Mouse (Mus musculus): ENCODE measurements at regions not wholly inside any gene's neighbourhood (a gene's known extent, or its start where the extent isn't known, plus 50 kb on each side); places are given as distances from the start of the nearest gene placed in this dataset.

- H3K36me3 ChIP-seq = no peaks in the 10 kb centered on the region
- WGBS = 84% methylated on average over 9 of the region's 9 CpGs
- H3K27ac ChIP-seq = no peak overlapping the region
- H3K4me1 ChIP-seq = no peaks in the 10 kb centered on the region
- no peak overlapping the region for H3K9ac ChIP-seq
- no peaks in the 10 kb centered on the region for H3K9me3 ChIP-seq (replicated peaks)
- H3K27me3 ChIP-seq = no peaks in the 10 kb centered on the region
- H3K4me3 ChIP-seq (replicated peaks) = no peak overlapping the region
- ATAC-seq (replicated peaks; ENCODE audit: low FRiP score) = no peak
- no peak overlapping the region for H3K4me2 ChIP-seq
Measured at GRCm38 (mm10) chr10:18907276-18907960, 62.6 kb downstream of the Perp start.

- no peak overlapping the region for H3K4me3 ChIP-seq (replicated peaks)
- no peak overlapping the region for H3K27ac ChIP-seq
- no peak overlapping the region for H3K9ac ChIP-seq
- no peaks in the 10 kb centered on the region for H3K4me1 ChIP-seq
- WGBS = 84% methylated on average over 3 of the region's 3 CpGs
- H3K4me2 ChIP-seq = no peak overlapping the region
- H3K36me3 ChIP-seq = no peaks in the 10 kb centered on the region
- ATAC-seq (replicated peaks; ENCODE audit: low FRiP score) = no peak
- H3K27me3 ChIP-seq = no peaks in the 10 kb centered on the region
- H3K9me3 ChIP-seq (replicated peaks) = no peaks in the 10 kb centered on the region
Measured at GRCm38 (mm10) chr10:18909307-18909706, 64.5 kb downstream of the Perp start.

DNA sequence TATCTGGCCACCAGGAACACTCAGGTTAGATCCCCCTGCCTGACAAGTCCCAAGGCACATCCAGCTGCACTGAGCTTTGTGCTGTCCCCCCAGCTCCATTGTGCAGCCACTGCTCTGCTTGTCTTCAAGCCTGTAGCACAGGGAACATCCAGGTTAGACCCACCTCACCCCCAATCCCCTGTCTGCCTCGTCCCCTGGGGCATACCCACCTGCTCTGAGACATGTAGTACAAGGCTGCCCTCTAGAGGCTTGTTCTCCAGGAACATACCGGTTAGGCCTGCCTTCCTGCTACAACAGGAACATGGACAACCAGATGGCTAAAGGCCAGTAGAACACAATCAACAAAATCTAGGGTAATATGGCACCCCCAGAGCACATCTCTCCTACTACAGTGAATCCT, 66.1 kb downstream of the Perp start:
- Histone ChIP-seq H3K27ac (no peak overlapping the region), H3K27me3 (no peaks in the 10 kb centered on the region), H3K9me3 (replicated peaks) (no peaks in the 10 kb centered on the region), H3K36me3 (no peaks in the 10 kb centered on the region), H3K4me1 (no peaks in the 10 kb centered on the region), H3K4me2 (no peak overlapping the region), H3K4me3 (replicated peaks) (no peak overlapping the region), H3K9ac (no peak overlapping the region)
- 11% methylated on average over 2 of the region's 2 CpGs for WGBS
- ATAC-seq (replicated peaks; ENCODE audit: low FRiP score) = 0 out of 2 replicates have a peak, but pooled peaks have one; percentile 15

- H3K36me3 ChIP-seq = no peaks in the 10 kb centered on the region
- no peaks in the 10 kb centered on the region for H3K9me3 ChIP-seq (replicated peaks)
- H3K27ac ChIP-seq = no peak overlapping the region
- peak; percentile 43 for ATAC-seq (replicated peaks; ENCODE audit: low FRiP score)
- 42% methylated on average over 6 of the region's 6 CpGs for WGBS
- H3K4me2 ChIP-seq = no peak overlapping the region
- H3K4me1 ChIP-seq = 0 out of 2 replicates have a peak, but pooled peaks cover 3% of the 10 kb centered on the region
- no peak overlapping the region for H3K4me3 ChIP-seq (replicated peaks)
- no peak overlapping the region for H3K9ac ChIP-seq
- H3K27me3 ChIP-seq = no peaks in the 10 kb centered on the region
Measured at GRCm38 (mm10) chr10:18917120-18917616, 72.3 kb downstream of the Perp start.

GRCm38 (mm10) chr10:18923088-18923821, 78.4 kb downstream of the Perp start:
- no peak overlapping the region for H3K27ac ChIP-seq
- WGBS = 63% methylated on average over 3 of the region's 3 CpGs
- H3K9ac ChIP-seq = no peak overlapping the region
- no peak overlapping the region for H3K4me2 ChIP-seq
- no peaks in the 10 kb centered on the region for H3K36me3 ChIP-seq
- no peak overlapping the region for H3K4me3 ChIP-seq (replicated peaks)
- no peaks in the 10 kb centered on the region for H3K9me3 ChIP-seq (replicated peaks)
- ATAC-seq (replicated peaks; ENCODE audit: low FRiP score) = no peak
- H3K27me3 ChIP-seq = no peaks in the 10 kb centered on the region
- no peaks in the 10 kb centered on the region for H3K4me1 ChIP-seq

GRCm38 (mm10) chr10:18927811-18928210, 83.0 kb downstream of the Perp start:
- 86% methylated on average over 2 of the region's 2 CpGs for WGBS
- Histone ChIP-seq H3K9ac (no peak overlapping the region), H3K4me2 (no peak overlapping the region), H3K27ac (no peak overlapping the region), H3K36me3 (no peaks in the 10 kb centered on the region), H3K4me1 (no peaks in the 10 kb centered on the region), H3K4me3 (replicated peaks) (no peak overlapping the region), H3K27me3 (no peaks in the 10 kb centered on the region), H3K9me3 (replicated peaks) (no peaks in the 10 kb centered on the region)
- ATAC-seq (replicated peaks; ENCODE audit: low FRiP score) = no peak

DNA sequence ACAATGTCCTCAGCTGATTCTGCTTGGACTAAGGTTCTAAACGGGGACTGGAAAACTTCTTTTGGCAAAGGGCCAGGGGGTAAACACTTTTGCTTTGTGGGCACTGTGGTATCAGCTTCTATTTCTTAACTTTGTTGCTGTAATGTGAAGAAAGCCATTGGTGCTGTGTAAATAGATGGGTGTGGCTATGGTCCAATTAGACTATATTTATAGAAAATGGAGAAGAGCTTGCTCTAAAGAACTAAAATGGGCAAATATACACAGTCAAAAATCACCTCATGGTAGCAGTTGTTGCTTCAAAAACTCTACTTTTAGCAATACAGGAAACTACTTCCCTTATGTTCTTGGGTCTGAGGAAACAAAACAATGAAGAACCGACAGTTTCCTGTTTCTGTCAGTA, 84.1 kb downstream of the Tnfaip3 start:
- H3K4me2 ChIP-seq = no peak overlapping the region
- 48% methylated on average over 2 of the region's 2 CpGs for WGBS
- H3K27ac ChIP-seq = 0 out of 2 replicates have a peak overlapping the region, but pooled peaks have one; percentile 18
- no peak for ATAC-seq (replicated peaks; ENCODE audit: low FRiP score)
- no peaks in the 10 kb centered on the region for H3K27me3 ChIP-seq
- H3K9ac ChIP-seq = no peak overlapping the region
- H3K9me3 ChIP-seq (replicated peaks) = no peaks in the 10 kb centered on the region
- H3K36me3 ChIP-seq = no peaks in the 10 kb centered on the region
- H3K4me1 ChIP-seq = no peaks in the 10 kb centered on the region
- no peak overlapping the region for H3K4me3 ChIP-seq (replicated peaks)

- H3K4me1 ChIP-seq = no peaks in the 10 kb centered on the region
- H3K4me2 ChIP-seq = no peak overlapping the region
- no peaks in the 10 kb centered on the region for H3K36me3 ChIP-seq
- 54% methylated on average over 4 of the region's 4 CpGs for WGBS
- H3K4me3 ChIP-seq (replicated peaks) = no peak overlapping the region
- ATAC-seq (replicated peaks; ENCODE audit: low FRiP score) = no peak
- no peaks in the 10 kb centered on the region for H3K9me3 ChIP-seq (replicated peaks)
- no peaks in the 10 kb centered on the region for H3K27me3 ChIP-seq
- H3K9ac ChIP-seq = no peak overlapping the region
- no peak overlapping the region for H3K27ac ChIP-seq
Measured at GRCm38 (mm10) chr10:18941447-18941846, 74.0 kb downstream of the Tnfaip3 start.

GRCm38 (mm10) chr10:18941908-18942307, 73.5 kb downstream of the Tnfaip3 start:
- no peaks in the 10 kb centered on the region for H3K27me3 ChIP-seq
- H3K9ac ChIP-seq = no peak overlapping the region
- no peaks in the 10 kb centered on the region for H3K36me3 ChIP-seq
- no peaks in the 10 kb centered on the region for H3K9me3 ChIP-seq (replicated peaks)
- WGBS = 27% methylated on average over 7 of the region's 7 CpGs
- H3K27ac ChIP-seq = no peak overlapping the region
- H3K4me3 ChIP-seq (replicated peaks) = no peak overlapping the region
- no peak for ATAC-seq (replicated peaks; ENCODE audit: low FRiP score)
- H3K4me1 ChIP-seq = no peaks in the 10 kb centered on the region
- H3K4me2 ChIP-seq = no peak overlapping the region

DNA sequence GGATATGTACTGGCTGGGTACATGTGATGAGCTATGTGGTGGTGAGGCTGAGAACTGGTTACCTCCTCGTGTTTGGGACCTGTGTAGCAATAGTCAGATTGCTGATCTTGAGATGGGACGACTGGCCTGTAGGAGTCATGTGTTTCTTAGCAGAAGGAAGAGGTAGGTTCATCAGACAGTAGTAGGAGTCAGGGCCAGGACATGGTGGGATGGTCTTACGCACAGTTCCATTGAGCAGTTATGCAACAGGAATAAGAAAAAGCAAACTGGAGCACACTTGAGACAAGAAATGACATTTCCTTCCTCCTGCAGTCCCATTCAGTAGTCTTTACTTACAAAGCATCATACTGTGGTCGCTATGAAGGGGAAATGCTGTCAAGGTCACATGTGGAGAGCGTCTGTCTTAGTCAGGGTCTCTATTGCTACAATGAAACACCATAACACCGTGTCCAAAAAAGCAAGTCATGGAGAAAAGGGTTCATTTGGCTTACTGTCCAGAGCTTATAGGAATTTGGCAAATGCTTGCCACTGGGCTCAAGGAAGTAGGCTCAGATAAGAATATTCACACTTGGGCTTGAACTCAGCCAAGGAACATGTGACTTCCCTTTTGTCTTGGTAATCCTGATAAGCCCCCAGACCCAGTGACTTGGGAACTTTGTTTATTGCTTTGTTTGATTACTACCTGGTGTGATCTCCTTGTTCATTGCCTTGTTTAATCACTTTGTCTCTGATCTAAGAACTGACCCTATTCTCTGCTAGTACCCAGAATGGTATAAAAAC, 72.0 kb downstream of the Tnfaip3 start:
- WGBS = 66% methylated on average over 6 of the region's 6 CpGs
- no peak overlapping the region for H3K9ac ChIP-seq
- H3K4me1 ChIP-seq = no peaks in the 10 kb centered on the region
- ATAC-seq (replicated peaks; ENCODE audit: low FRiP score) = no peak
- no peak overlapping the region for H3K27ac ChIP-seq
- no peaks in the 10 kb centered on the region for H3K27me3 ChIP-seq
- H3K4me2 ChIP-seq = no peak overlapping the region
- H3K36me3 ChIP-seq = no peaks in the 10 kb centered on the region
- H3K4me3 ChIP-seq (replicated peaks) = no peak overlapping the region
- no peaks in the 10 kb centered on the region for H3K9me3 ChIP-seq (replicated peaks)

DNA sequence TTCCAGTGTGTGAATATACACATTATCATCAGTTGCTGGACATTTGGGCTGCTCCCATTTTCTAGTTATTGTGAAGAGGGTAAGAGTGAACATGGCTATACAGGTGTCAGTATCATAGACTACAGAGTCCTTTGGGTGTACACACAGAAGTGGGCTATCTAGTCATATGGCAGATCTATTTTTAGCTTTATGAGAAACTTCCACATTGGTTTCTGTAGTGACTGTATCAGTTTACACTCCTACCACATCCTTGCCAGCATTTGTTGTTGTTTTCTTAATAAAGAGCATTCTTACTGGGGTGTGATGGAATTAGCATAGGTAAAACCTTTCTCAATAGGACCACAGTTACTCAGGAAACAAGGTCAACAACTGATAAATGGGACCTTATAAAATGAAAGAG, 68.7 kb downstream of the Tnfaip3 start:
- no peaks in the 10 kb centered on the region for H3K9me3 ChIP-seq (replicated peaks)
- no peak for ATAC-seq (replicated peaks; ENCODE audit: low FRiP score)

More for the DNA sequence above, 68.7 kb downstream of the Tnfaip3 start:
- H3K27ac ChIP-seq = no peak overlapping the region
- no peak overlapping the region for H3K4me2 ChIP-seq
- no peak overlapping the region for H3K9ac ChIP-seq
- H3K4me3 ChIP-seq (replicated peaks) = no peak overlapping the region
- H3K27me3 ChIP-seq = no peaks in the 10 kb centered on the region
- H3K4me1 ChIP-seq = no peaks in the 10 kb centered on the region
- H3K36me3 ChIP-seq = no peaks in the 10 kb centered on the region

All from kidney, embryonic 15.5 days (tissue).